Mouse (Mus musculus) E14TG2a.4 (cell line): ENCODE data around the gene Rgs13.

Experiments used
- H3K27me3 ChIP-seq: 2 replicates; pipeline ENCODE4 v1.6.1; 2014; ENCODE audit warnings: low read length, control low read depth; ENCODE audit not compliant: insufficient read depth
- H3K36me3 ChIP-seq: 2 replicates; pipeline ENCODE4 v1.6.1; 2014; ENCODE audit warnings: low read length, control low read depth; ENCODE audit not compliant: insufficient read depth
- H3K4me1 ChIP-seq: replicated peaks from 2 replicates; pipeline ENCODE4 v1.6.1; 2014; ENCODE audit warnings: low read depth, low read length, control low read depth
- H3K4me3 ChIP-seq: replicated peaks from 2 replicates; pipeline ENCODE4 v1.5.1; 2014; ENCODE audit warnings: mild to moderate bottlenecking, low read length
- H3K9me3 ChIP-seq: 2 replicates; pipeline ENCODE4 v1.6.1; 2014; ENCODE audit warnings: low read length, control low read depth
- CTCF ChIP-seq: conservative IDR thresholded peaks from 2 replicates; pipeline ENCODE4 v1.5.1; 2014; ENCODE audit warnings: low read length
- NANOG ChIP-seq: IDR thresholded peaks from 2 replicates; pipeline ENCODE4 v1.6.1; 2014; ENCODE audit warnings: borderline replicate concordance, low read length, mixed read lengths
- POU5F1 ChIP-seq: IDR thresholded peaks from 2 replicates; pipeline ENCODE4 v1.6.1; 2014; ENCODE audit warnings: low read length, borderline replicate concordance

Rgs13 gene

GRCm38 (mm10) chr1:144186655-144187396 is 9.7 kb upstream of the Rgs13 start:
- no peaks in the 10 kb centered on the region for H3K9me3 ChIP-seq
- no peaks in the 10 kb centered on the region for H3K27me3 ChIP-seq

DNA sequence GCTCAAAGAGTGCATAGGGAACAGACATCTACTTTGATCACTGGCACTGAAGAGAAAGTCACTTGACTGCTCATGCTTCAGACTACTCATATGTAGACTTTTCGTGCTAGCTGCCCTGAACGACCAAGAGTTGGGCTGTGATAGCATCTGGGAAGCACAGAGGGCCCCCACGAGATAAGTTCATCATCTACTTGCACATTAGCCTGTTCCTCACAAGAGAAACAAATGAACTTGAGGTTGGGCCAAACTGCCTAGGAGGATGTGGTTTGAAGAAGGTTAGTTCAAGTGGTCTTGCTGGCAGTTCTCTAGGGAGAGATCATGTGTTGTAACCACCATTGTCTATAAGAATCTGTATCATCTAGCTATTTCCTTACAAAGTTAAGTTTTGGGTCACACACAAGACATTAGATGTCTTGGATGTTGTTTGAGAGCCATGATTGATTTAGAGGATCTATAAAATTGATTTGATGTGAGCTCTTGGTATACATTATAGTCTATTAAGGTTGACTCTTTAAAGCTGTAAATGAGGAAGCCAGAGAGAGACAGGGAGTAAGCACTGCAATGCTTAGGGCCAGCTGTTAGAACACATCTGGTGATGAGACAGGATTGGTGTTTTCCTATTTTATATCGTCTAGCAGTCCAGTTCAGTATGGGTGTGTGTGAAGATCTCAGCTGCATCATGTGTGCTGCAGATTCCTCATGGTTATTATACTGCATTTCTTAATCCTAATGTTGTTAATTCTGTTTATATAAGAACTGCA is 8.0 kb upstream of the Rgs13 start:
- Histone ChIP-seq H3K36me3 (no peaks in the 10 kb centered on the region), H3K9me3 (no peaks in the 10 kb centered on the region), H3K4me1 (no peaks in the 10 kb centered on the region), H3K4me3 (no peak overlapping the region), H3K27me3 (no peaks in the 10 kb centered on the region)
- TF ChIP-seq NANOG (no peak), CTCF (no peak), POU5F1 (no peak)

More at GRCm38 (mm10) chr1:144186655-144187396, 9.7 kb upstream of the Rgs13 start:
- Histone ChIP-seq H3K4me1 (no peaks in the 10 kb centered on the region), H3K4me3 (no peak overlapping the region), H3K36me3 (no peaks in the 10 kb centered on the region)
- TF ChIP-seq NANOG (no peak), CTCF (no peak), POU5F1 (no peak)

DNA sequence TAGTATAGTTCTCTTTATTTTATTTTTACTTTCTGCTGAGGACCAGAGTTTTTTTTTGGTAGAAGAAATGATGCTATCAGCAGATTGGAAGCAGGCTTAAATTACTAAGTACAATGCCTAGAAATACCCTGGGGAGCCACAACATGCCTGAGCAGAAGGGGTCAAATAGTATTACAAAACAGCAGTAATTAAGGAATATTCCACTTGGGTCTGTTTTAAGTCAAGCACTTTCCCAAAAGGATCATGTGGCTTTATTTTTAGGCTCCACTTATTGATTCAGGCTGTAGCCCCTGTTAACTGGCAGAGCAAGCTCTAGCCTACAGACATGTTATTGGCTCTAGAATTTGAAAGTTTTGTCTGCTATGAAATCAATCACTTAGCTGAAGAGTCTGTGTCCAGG is 6.5 kb upstream of the Rgs13 start:
- Histone ChIP-seq H3K4me1 (no peaks in the 10 kb centered on the region), H3K4me3 (no peak overlapping the region), H3K27me3 (no peaks in the 10 kb centered on the region), H3K36me3 (no peaks in the 10 kb centered on the region), H3K9me3 (no peaks in the 10 kb centered on the region)
- TF ChIP-seq NANOG (no peak), POU5F1 (no peak), CTCF (no peak)

DNA sequence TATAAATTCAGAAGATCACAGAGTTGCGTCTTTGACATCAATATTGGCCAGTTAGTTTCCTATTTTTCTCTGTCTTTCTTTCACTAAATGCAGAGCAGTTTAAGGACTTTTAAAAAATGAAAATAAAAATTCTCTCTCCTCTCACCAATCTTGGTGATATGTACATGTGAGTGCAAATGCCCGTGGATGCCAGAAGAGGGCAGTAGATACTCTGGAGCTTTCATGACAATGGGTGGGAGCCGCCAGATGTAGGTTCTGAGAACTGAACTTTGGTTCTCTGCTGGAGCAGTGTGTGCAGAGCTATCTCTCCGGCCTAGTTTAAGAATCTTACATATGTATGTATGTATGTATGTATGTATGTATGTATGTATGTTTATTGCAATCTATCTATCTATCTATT is 2.4 kb upstream of the Rgs13 start:
- Histone ChIP-seq H3K9me3 (no peaks in the 10 kb centered on the region), H3K36me3 (no peaks in the 10 kb centered on the region), H3K4me1 (no peaks in the 10 kb centered on the region), H3K27me3 (no peaks in the 10 kb centered on the region), H3K4me3 (no peak overlapping the region)
- TF ChIP-seq POU5F1 (no peak), CTCF (peak; percentile 50)

DNA sequence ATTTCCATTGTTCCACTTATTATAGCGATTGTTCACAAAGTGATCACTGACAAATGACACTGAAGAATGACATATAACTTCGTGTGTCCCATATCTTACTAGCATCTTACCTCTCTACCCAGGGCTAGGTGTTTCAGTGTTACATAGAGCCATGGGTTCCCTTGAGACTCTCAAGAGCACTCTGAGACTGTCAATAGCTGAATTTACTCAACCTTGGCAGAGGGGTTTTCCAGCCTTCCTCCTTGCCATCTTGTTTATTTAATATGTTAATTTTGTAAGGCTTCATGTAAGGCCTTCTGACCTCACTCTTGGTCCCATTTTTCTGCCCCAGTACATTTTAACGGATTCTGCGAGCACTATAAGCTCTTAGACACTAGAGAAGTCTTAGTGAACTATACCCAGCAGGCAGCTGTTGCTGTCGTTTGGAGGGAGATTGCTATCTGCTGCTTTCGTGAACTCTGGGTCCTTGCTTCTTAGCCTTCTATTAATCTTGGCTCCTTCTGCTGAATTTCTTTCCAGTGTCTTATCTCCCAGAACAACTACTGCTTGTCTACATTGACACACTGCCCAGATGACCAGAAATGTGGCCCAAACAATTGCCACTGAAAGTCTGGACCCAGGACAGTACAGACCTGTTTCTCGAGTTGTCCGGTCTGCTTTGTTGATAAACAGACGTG is 1.2 kb upstream of the Rgs13 start:
- no peaks in the 10 kb centered on the region for H3K4me1 ChIP-seq
- TF ChIP-seq POU5F1 = no peak
- no peak for TF ChIP-seq NANOG
- TF ChIP-seq CTCF = no peak
- H3K36me3 ChIP-seq = no peaks in the 10 kb centered on the region
- no peaks in the 10 kb centered on the region for H3K9me3 ChIP-seq
- H3K27me3 ChIP-seq = no peaks in the 10 kb centered on the region
- no peak overlapping the region for H3K4me3 ChIP-seq

GRCm38 (mm10) chr1:144177620-144178019 is 448 bp upstream of the Rgs13 start:
- no peak overlapping the region for H3K4me3 ChIP-seq
- no peaks in the 10 kb centered on the region for H3K36me3 ChIP-seq
- no peaks in the 10 kb centered on the region for H3K4me1 ChIP-seq
- no peak for TF ChIP-seq CTCF
- no peaks in the 10 kb centered on the region for H3K27me3 ChIP-seq
- no peaks in the 10 kb centered on the region for H3K9me3 ChIP-seq

GRCm38 (mm10) chr1:144174760-144175159 is 2.4 kb downstream of the Rgs13 start:
- H3K36me3 ChIP-seq = no peaks in the 10 kb centered on the region
- H3K9me3 ChIP-seq = no peaks in the 10 kb centered on the region
- no peaks in the 10 kb centered on the region for H3K27me3 ChIP-seq
- TF ChIP-seq POU5F1 = no peak
- no peak for TF ChIP-seq NANOG
- no peak for TF ChIP-seq CTCF
- H3K4me1 ChIP-seq = no peaks in the 10 kb centered on the region
- H3K4me3 ChIP-seq = no peak overlapping the region

DNA sequence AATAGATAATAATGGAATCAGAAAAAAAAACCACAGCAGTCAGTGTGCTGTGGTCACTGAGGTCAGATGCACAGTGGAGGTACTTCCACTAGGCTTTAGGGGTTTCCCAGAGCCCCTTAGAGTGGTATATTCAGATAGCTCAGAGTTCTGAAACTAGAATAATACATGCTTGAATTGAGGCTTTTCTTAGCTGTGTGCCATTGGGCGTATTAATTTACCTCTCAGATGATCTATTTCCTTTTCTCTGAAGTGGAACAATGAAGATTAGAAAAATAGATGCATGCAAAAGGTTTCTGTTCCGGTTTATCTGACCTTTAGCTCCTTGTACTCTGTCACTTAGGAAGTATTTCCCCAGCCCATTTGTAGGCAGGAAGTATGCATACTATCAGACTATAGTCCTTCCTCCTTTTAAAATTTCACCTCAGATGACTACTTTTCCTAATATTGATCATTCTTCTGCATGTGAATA is 3.6 kb downstream of the Rgs13 start:
- Histone ChIP-seq H3K4me1 (no peaks in the 10 kb centered on the region), H3K27me3 (no peaks in the 10 kb centered on the region), H3K9me3 (no peaks in the 10 kb centered on the region), H3K36me3 (no peaks in the 10 kb centered on the region), H3K4me3 (no peak overlapping the region)
- TF ChIP-seq CTCF = no peak
- TF ChIP-seq NANOG = no peak
- no peak for TF ChIP-seq POU5F1
